Mouse (Mus musculus) embryonic facial prominence, embryonic 15.5 days (tissue): ENCODE measurements around the gene Chd8. TPM values are rescaled to one million over a fixed set of nuclear protein-coding genes. Genes with fewer than 3 reads are reported as not detected.

Experiments used
- ATAC-seq: fragments of 200-750 bp; cut with Nextera tagmentation; 2 replicates; pipeline ENCODE4 v1.8.0; 2017; ENCODE audit warnings: low read depth, moderate TSS enrichment; ENCODE audit not compliant: insufficient number of reproducible peaks, low FRiP score, low TSS enrichment
- H3K27ac ChIP-seq: fragments of 300-500 bp; sonication (generic); replicated peaks from 2 replicates; pipeline ENCODE4 v1.5.1; 2015; ENCODE audit warnings: mild to moderate bottlenecking, inconsistent platforms
- H3K27me3 ChIP-seq: fragments of 300-500 bp; sonication (generic); 2 replicates; pipeline ENCODE4 v1.6.1; 2015; ENCODE audit warnings: inconsistent platforms
- H3K36me3 ChIP-seq: fragments of 300-500 bp; sonication (generic); 2 replicates; pipeline ENCODE4 v1.6.1; 2015; ENCODE audit warnings: mild to moderate bottlenecking, inconsistent platforms
- H3K4me1 ChIP-seq: fragments of 300-500 bp; sonication (generic); 2 replicates; pipeline ENCODE4 v1.6.1; 2015; ENCODE audit warnings: inconsistent platforms
- H3K4me2 ChIP-seq: fragments of 300-500 bp; sonication (generic); replicated peaks from 2 replicates; pipeline ENCODE4 v1.6.1; 2015; ENCODE audit warnings: mild to moderate bottlenecking, inconsistent platforms
- H3K4me3 ChIP-seq: fragments of 300-500 bp; sonication (generic); replicated peaks from 2 replicates; pipeline ENCODE4 v1.5.1; 2015; ENCODE audit warnings: mild to moderate bottlenecking, inconsistent platforms
- H3K9ac ChIP-seq: fragments of 300-500 bp; sonication (generic); 2 replicates; pipeline ENCODE4 v1.6.1; 2015; ENCODE audit warnings: inconsistent platforms
- H3K9me3 ChIP-seq: fragments of 300-500 bp; sonication (generic); replicated peaks from 2 replicates; pipeline ENCODE4 v1.6.1; 2016; ENCODE audit warnings: inconsistent platforms
- whole genome bisulfite sequencing: fragments of 180-500 bp; shearing (Covaris S2); methylation state at CpG from one replicate; pipeline ENCODE4 v1.1.7; 2015; 5-methylcytosine and 5-hydroxymethylcytosine counted together
- polyA plus RNA-seq: library from polyadenylated mRNA; unstranded; fragments of >200 nt; fragmentation: Nextera tagmentation; extraction: Ambion mirVana; gene quantifications from 2 replicates; pipeline ENCODE4 v1.2.1, GENCODE M21; 2015

Chd8 gene
- polyA plus RNA-seq, 1 experiment from 2014 or later = 38.9 TPM

DNA sequence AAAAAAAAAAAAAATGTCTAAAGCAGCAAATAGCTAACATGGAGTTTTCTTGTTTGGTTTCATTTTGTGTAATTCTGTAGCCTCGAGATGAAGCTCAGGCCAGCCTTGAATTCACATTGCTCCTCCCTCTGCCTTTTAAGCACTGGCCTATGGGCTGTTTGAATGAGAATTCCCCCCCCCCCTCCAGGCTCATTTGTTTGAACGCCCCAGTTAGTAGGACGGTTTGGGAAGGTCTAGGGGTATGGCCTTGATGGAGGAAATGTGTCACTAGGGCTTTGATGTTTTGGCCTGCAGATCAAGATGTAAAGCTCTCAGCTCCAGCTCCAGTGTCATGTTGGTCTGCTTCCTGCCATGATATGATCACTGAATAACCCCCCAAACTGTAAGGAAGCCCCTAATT, 15.2 kb upstream of the Chd8 start:
- no peak for ATAC-seq
- no peaks in the 10 kb centered on the region for H3K4me1 ChIP-seq
- WGBS = 69% methylated on average over 3 of the region's 3 CpGs
- no peak overlapping the region for H3K27ac ChIP-seq
- H3K27me3 ChIP-seq = no peaks in the 10 kb centered on the region
- no peak overlapping the region for H3K9ac ChIP-seq
- no peaks in the 10 kb centered on the region for H3K9me3 ChIP-seq
- H3K4me2 ChIP-seq = no peak overlapping the region
- peaks cover 13% of the 10 kb centered on the region for H3K36me3 ChIP-seq
- no peak overlapping the region for H3K4me3 ChIP-seq

- Histone ChIP-seq H3K4me2 (peak overlapping the region; percentile 58), H3K4me3 (peak overlapping the region; percentile 73), H3K27me3 (no peaks in the 10 kb centered on the region), H3K27ac (peak overlapping the region; percentile 94), H3K9me3 (no peaks in the 10 kb centered on the region), H3K4me1 (peaks cover 14% of the 10 kb centered on the region), H3K36me3 (no peaks in the 10 kb centered on the region), H3K9ac (peak overlapping the region; percentile 53)
- no peak for ATAC-seq
- 5% methylated on average over 18 of the region's 18 CpGs for WGBS
These were observed 1.0 kb downstream of the Chd8 start for GRCm38 (mm10) chr14:52256311-52257175.

DNA sequence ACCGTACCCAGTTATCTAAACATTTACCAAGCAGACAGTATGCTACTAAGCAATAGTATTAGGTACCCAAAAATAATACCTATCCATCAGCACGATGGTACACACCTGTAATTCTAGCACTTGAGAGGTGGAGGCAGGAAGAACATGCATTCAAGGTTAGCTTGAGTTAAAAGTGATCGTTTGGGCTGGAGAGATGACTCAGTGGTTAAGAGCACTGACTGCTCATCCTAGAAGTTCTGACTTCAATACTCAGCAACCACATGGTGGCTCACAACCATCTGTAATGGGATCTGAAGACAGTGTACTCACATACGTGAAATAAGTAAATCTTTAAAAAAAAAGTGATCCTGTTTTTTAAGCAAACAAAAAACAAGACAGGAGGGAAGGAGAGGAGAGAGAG, 11.5 kb downstream of the Chd8 start:
- H3K36me3 ChIP-seq = no peaks in the 10 kb centered on the region; the same call in 1 of the 2 replicates
- H3K4me3 ChIP-seq = no peak overlapping the region
- H3K27ac ChIP-seq = no peak overlapping the region
- no peaks in the 10 kb centered on the region for H3K9me3 ChIP-seq
- ATAC-seq = no peak
- H3K4me1 ChIP-seq = peaks cover 16% of the 10 kb centered on the region
- H3K9ac ChIP-seq = no peak overlapping the region
- no peak overlapping the region for H3K4me2 ChIP-seq
- 70% methylated on average over 4 of the region's 4 CpGs for WGBS
- H3K27me3 ChIP-seq = no peaks in the 10 kb centered on the region

DNA sequence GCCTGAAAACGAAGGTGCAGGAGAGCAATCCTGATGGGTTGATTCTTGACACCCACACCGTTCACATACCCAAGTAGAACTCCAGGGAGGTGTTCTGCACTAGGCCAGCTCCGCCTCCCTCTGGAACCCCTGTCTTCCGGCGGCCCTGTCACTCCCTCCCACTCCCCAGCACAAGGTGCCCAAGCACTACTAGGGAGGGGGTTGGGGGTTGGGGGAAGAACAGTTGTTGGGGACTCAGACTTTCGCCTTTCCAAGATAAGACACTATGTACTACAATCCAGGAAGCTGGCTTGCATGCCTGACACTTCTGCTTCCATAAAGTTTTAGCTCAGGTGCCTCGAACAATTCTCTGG, 12.9 kb downstream of the Chd8 start:
- Histone ChIP-seq H3K27me3 (no peaks in the 10 kb centered on the region), H3K9ac (peak overlapping the region; percentile 64), H3K36me3 (peaks cover 3% of the 10 kb centered on the region; the same call in 1 of the 2 replicates), H3K9me3 (no peaks in the 10 kb centered on the region), H3K4me2 (peak overlapping the region; percentile 79), H3K4me3 (peak overlapping the region; percentile 79), H3K27ac (peak overlapping the region; percentile 84), H3K4me1 (peaks cover 16% of the 10 kb centered on the region)
- ATAC-seq = peak; percentile 76
- WGBS = 11% methylated on average over 7 of the region's 7 CpGs

DNA sequence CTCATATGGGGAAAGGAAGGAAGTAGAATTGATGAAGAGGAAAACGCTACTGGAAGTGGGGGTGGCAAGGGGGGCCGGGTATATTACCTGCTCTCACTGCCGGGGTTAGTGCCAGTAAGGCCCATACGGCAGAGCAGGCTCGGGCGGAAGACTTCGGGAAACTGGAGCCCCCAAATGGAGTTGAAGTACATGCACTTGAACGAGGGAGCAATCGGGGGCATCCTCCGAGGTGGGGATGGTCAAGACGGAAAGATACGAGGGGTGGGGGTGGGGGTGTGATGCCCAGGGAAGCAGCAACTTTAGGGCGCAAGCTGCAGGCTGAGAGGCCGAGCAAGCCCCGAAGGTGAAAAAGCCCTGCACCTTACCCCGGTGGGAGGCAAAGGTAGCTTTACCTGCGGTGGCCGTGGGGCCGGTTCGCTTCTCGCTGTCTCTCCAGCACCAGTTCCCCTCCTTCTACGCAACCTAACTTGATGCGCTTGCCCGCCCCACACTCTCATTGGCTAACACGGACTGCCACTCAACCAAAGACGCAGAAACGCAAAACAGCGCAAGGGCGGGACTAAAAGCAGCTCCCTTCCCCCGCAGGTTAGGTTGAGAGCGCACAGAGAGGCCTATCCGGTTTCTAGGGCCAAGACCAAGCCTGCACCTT, 13.4 kb downstream of the Chd8 start:
- ATAC-seq = peak; percentile 97
- peaks cover 3% of the 10 kb centered on the region; the same call in 1 of the 2 replicates for H3K36me3 ChIP-seq
- peaks cover 16% of the 10 kb centered on the region for H3K4me1 ChIP-seq
- H3K27me3 ChIP-seq = no peaks in the 10 kb centered on the region
- H3K4me2 ChIP-seq = peak overlapping the region; percentile 79
- H3K27ac ChIP-seq = peak overlapping the region; percentile 84
- H3K9me3 ChIP-seq = no peaks in the 10 kb centered on the region
- H3K9ac ChIP-seq = peak overlapping the region; percentile 64
- under 1% methylated on average over 32 of the region's 32 CpGs for WGBS
- peak overlapping the region; percentile 79 for H3K4me3 ChIP-seq

GRCm38 (mm10) chr14:52236216-52236615, 21.4 kb downstream of the Chd8 start:
- H3K27me3 ChIP-seq = no peaks in the 10 kb centered on the region
- H3K4me3 ChIP-seq = no peak overlapping the region
- no peak overlapping the region for H3K9ac ChIP-seq
- no peaks in the 10 kb centered on the region for H3K4me1 ChIP-seq
- H3K4me2 ChIP-seq = no peak overlapping the region
- no peak overlapping the region for H3K27ac ChIP-seq
- peaks cover 65% of the 10 kb centered on the region for H3K36me3 ChIP-seq
- WGBS = 92% methylated on average over 1 of the region's 1 CpGs
- ATAC-seq = no peak
- H3K9me3 ChIP-seq = no peaks in the 10 kb centered on the region

- 90% methylated on average over 7 of the region's 7 CpGs for WGBS
These were observed 22.4 kb downstream of the Chd8 start for GRCm38 (mm10) chr14:52235165-52235564.

GRCm38 (mm10) chr14:52232249-52232648, 25.3 kb downstream of the Chd8 start:
- H3K27me3 ChIP-seq = no peaks in the 10 kb centered on the region
- H3K9me3 ChIP-seq = no peaks in the 10 kb centered on the region
- no peaks in the 10 kb centered on the region for H3K4me1 ChIP-seq
- no peak for ATAC-seq
- peaks cover 93% of the 10 kb centered on the region for H3K36me3 ChIP-seq
- no peak overlapping the region for H3K4me3 ChIP-seq
- H3K9ac ChIP-seq = no peak overlapping the region
- H3K4me2 ChIP-seq = no peak overlapping the region
- H3K27ac ChIP-seq = no peak overlapping the region
- WGBS = 87% methylated on average over 6 of the region's 6 CpGs

More at GRCm38 (mm10) chr14:52235165-52235564, 22.4 kb downstream of the Chd8 start:
- Histone ChIP-seq H3K36me3 (peaks cover 73% of the 10 kb centered on the region), H3K4me3 (no peak overlapping the region), H3K4me1 (no peaks in the 10 kb centered on the region), H3K27me3 (no peaks in the 10 kb centered on the region), H3K4me2 (no peak overlapping the region), H3K27ac (no peak overlapping the region), H3K9ac (no peak overlapping the region), H3K9me3 (no peaks in the 10 kb centered on the region)
- ATAC-seq = no peak

- no peaks in the 10 kb centered on the region for H3K9me3 ChIP-seq
- H3K27me3 ChIP-seq = no peaks in the 10 kb centered on the region
- WGBS = 94% methylated on average over 2 of the region's 2 CpGs
- no peak for ATAC-seq
- no peak overlapping the region for H3K4me2 ChIP-seq
- no peak overlapping the region for H3K4me3 ChIP-seq
- H3K27ac ChIP-seq = no peak overlapping the region
- H3K36me3 ChIP-seq = peaks cover 86% of the 10 kb centered on the region
- H3K9ac ChIP-seq = no peak overlapping the region
- no peaks in the 10 kb centered on the region for H3K4me1 ChIP-seq
These were observed 31.6 kb downstream of the Chd8 start for GRCm38 (mm10) chr14:52225972-52226371.

DNA sequence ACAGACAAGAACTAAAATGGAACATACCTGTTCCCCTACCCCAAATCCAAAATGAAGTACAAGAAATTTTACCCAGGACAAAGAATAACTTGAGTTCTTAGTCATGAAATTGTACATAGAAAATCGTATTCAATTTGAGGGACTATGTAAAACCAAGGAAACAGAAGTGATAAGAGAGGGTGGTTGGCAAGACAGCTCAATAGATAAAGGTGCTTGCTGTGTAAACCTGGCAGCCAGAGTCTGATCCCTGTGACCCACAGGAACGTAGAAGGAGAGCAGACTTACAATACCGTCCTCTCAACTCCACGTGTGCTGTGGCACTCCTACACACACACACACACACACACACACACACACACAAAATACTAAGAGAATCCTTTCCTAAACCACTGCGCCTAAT, 40.3 kb downstream of the Chd8 start:
- Histone ChIP-seq H3K36me3 (peaks cover 87% of the 10 kb centered on the region), H3K9me3 (no peaks in the 10 kb centered on the region), H3K27me3 (no peaks in the 10 kb centered on the region), H3K4me2 (no peak overlapping the region), H3K9ac (no peak overlapping the region), H3K4me3 (no peak overlapping the region), H3K27ac (no peak overlapping the region), H3K4me1 (no peaks in the 10 kb centered on the region)
- no peak for ATAC-seq
- 91% methylated on average over 5 of the region's 5 CpGs for WGBS

- H3K9me3 ChIP-seq = no peaks in the 10 kb centered on the region
- H3K36me3 ChIP-seq = peaks cover 43% of the 10 kb centered on the region
- no peak overlapping the region for H3K27ac ChIP-seq
- ATAC-seq = no peak
- no peak overlapping the region for H3K9ac ChIP-seq
- H3K4me2 ChIP-seq = no peak overlapping the region
- no peak overlapping the region for H3K4me3 ChIP-seq
- peaks cover 13% of the 10 kb centered on the region for H3K4me1 ChIP-seq
- 93% methylated on average over 4 of the region's 4 CpGs for WGBS
- H3K27me3 ChIP-seq = no peaks in the 10 kb centered on the region
These were observed 58.2 kb downstream of the Chd8 start for GRCm38 (mm10) chr14:52199412-52199811.
